Mouse (Mus musculus): ENCODE measurements at regions not wholly inside any gene's neighbourhood (a gene's known extent, or its start where the extent isn't known, plus 50 kb on each side); places are given as distances from the start of the nearest gene placed in this dataset.

GRCm38 (mm10) chr12:107656846-107657245, 168.4 kb downstream of the 3110018I06Rik start:
- intact Hi-C loops (cut with DNase I): no loop called here
- no peak for DNase-seq (ENCODE audit: low spot score)

GRCm38 (mm10) chr12:107658241-107658640, 169.8 kb downstream of the 3110018I06Rik start:
- DNase-seq (ENCODE audit: low spot score): no peak
- intact Hi-C loops (cut with DNase I): no loop called here

- no peak for DNase-seq (ENCODE audit: low spot score)
- intact Hi-C loops (cut with DNase I): no loop called here
Observed at GRCm38 (mm10) chr12:107658821-107659220, 170.4 kb downstream of the 3110018I06Rik start.

GRCm38 (mm10) chr12:107662624-107663023, 174.2 kb downstream of the 3110018I06Rik start:
- intact Hi-C loops (cut with DNase I): no loop called here
- no peak for DNase-seq (ENCODE audit: low spot score)

GRCm38 (mm10) chr12:107667836-107668235, 179.4 kb downstream of the 3110018I06Rik start:
- intact Hi-C loops (cut with DNase I): no loop called here
- no peak for DNase-seq (ENCODE audit: low spot score)

GRCm38 (mm10) chr12:107669046-107669445, 180.6 kb downstream of the 3110018I06Rik start:
- intact Hi-C loops (cut with DNase I): no loop called here
- DNase-seq (ENCODE audit: low spot score): no peak

- DNase-seq (ENCODE audit: low spot score): no peak
- intact Hi-C loops (cut with DNase I): no loop called here
Observed at GRCm38 (mm10) chr12:107669450-107669849, 181.0 kb downstream of the 3110018I06Rik start.

GRCm38 (mm10) chr12:107669910-107670309, 181.5 kb downstream of the 3110018I06Rik start:
- intact Hi-C loops (cut with DNase I): no loop called here
- no peak for DNase-seq (ENCODE audit: low spot score)

GRCm38 (mm10) chr12:107677076-107677475, 188.6 kb downstream of the 3110018I06Rik start:
- intact Hi-C loops (cut with DNase I): no loop called here
- DNase-seq (ENCODE audit: low spot score): no peak

GRCm38 (mm10) chr12:107687447-107687846, 199.0 kb downstream of the 3110018I06Rik start:
- intact Hi-C loops (cut with DNase I): no loop called here
- no peak for DNase-seq (ENCODE audit: low spot score)

- intact Hi-C loops (cut with DNase I): no loop called here
- DNase-seq (ENCODE audit: low spot score): no peak
Observed at GRCm38 (mm10) chr12:107689418-107689817, 201.0 kb downstream of the 3110018I06Rik start.

GRCm38 (mm10) chr12:107690061-107690460, 201.6 kb downstream of the 3110018I06Rik start:
- intact Hi-C loops (cut with DNase I): no loop called here

GRCm38 (mm10) chr12:107693693-107694092, 205.3 kb downstream of the 3110018I06Rik start:
- intact Hi-C loops (cut with DNase I): no loop called here

More at GRCm38 (mm10) chr12:107690061-107690460, 201.6 kb downstream of the 3110018I06Rik start:
- DNase-seq (ENCODE audit: low spot score): no peak

GRCm38 (mm10) chr12:107695014-107695413, 206.6 kb downstream of the 3110018I06Rik start:
- intact Hi-C loops (cut with DNase I): no loop called here
- DNase-seq (ENCODE audit: low spot score): no peak

More at GRCm38 (mm10) chr12:107693693-107694092, 205.3 kb downstream of the 3110018I06Rik start:
- DNase-seq (ENCODE audit: low spot score): no peak

GRCm38 (mm10) chr12:107695438-107696267, 207.2 kb downstream of the 3110018I06Rik start:
- intact Hi-C loops (cut with DNase I): no loop called here
- no peak for DNase-seq (ENCODE audit: low spot score)

GRCm38 (mm10) chr12:107700317-107700716, 211.9 kb downstream of the 3110018I06Rik start:
- no peak for DNase-seq (ENCODE audit: low spot score)
- intact Hi-C loops (cut with DNase I): no loop called here

GRCm38 (mm10) chr12:107700868-107701597, 212.6 kb downstream of the 3110018I06Rik start:
- intact Hi-C loops (cut with DNase I): no loop called here
- DNase-seq (ENCODE audit: low spot score): no peak

- no peak for DNase-seq (ENCODE audit: low spot score)
- intact Hi-C loops (cut with DNase I): no loop called here
Observed at GRCm38 (mm10) chr12:107708812-107709211, 220.4 kb downstream of the 3110018I06Rik start.

- DNase-seq (ENCODE audit: low spot score): no peak
- intact Hi-C loops (cut with DNase I): no loop called here
Observed at GRCm38 (mm10) chr12:107711017-107711416, 222.6 kb downstream of the 3110018I06Rik start.

- no peak for DNase-seq (ENCODE audit: low spot score)
- intact Hi-C loops (cut with DNase I): no loop called here
Observed at GRCm38 (mm10) chr12:107711675-107712074, 223.2 kb downstream of the 3110018I06Rik start.

- no peak for DNase-seq (ENCODE audit: low spot score)
- intact Hi-C loops (cut with DNase I): no loop called here
Observed at GRCm38 (mm10) chr12:107713191-107713590, 224.8 kb downstream of the 3110018I06Rik start.

Measured in heart, postnatal 25 days (tissue).